Mouse (Mus musculus): ENCODE data around the gene Phox2b. TPM values are rescaled to one million over a fixed set of nuclear protein-coding genes. Genes with fewer than 3 reads are reported as not detected.

Phox2b gene
- total and polyA plus RNA-seq, 2 experiments from 2014 or later, result not detected

DNA sequence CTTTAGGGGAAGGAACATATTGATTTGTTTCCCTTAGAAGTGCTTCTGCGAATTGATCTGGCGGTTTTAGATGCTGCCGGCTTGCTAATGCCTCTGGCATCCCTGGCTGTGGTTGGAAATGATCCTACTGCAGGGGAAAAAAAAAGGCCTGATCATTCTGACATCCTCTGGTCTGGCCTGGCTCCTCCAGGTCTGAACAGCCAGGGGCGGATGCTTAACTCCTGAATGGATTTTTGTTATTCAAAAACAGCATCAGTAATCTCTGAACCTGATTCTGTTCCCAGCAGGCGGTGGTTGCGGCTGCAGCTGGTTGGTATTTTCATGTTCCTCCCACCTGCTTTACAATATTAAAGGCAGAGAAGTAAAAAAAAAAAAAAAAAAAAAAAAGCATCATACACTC lies 16.0 kb downstream of the Phox2b start:
- ATAC-seq (ENCODE audit: insufficient read depth, low read depth), result no peak
- no peak overlapping the region for H3K9ac ChIP-seq (replicated peaks; ENCODE audit: low read depth, low read length)
- peaks cover 8% of the 10 kb centered on the region; the same call in 1 of the 2 replicates for H3K27me3 ChIP-seq (ENCODE audit: control insufficient read depth, insufficient read depth, low read length)
- no peaks in the 10 kb centered on the region for H3K36me3 ChIP-seq (replicated peaks; ENCODE audit: control insufficient read depth, insufficient read depth, low read length)
- H3K27ac ChIP-seq (ENCODE audit: low read depth), result no peak overlapping the region
- no peak overlapping the region for H3K4me2 ChIP-seq (ENCODE audit: low read depth, low read length)
- no peak for DNase-seq (ENCODE audit: low spot score)
- 31% methylated on average over 6 of the region's 6 CpGs for WGBS
- TF ChIP-seq CTCF (IDR thresholded peaks at IDR 0.05; ENCODE audit: low read depth), result no peak
- TF ChIP-seq EP300 (IDR thresholded peaks at IDR 0.05; ENCODE audit: low read depth), result no peak
- no peak overlapping the region for H3K4me3 ChIP-seq (ENCODE audit: low read depth, low read length)
- no peaks in the 10 kb centered on the region for H3K4me1 ChIP-seq (ENCODE audit: control insufficient read depth, insufficient read depth)
- peaks cover 11% of the 10 kb centered on the region for H3K9me3 ChIP-seq (replicated peaks; ENCODE audit: control insufficient read depth, low read length)

DNA sequence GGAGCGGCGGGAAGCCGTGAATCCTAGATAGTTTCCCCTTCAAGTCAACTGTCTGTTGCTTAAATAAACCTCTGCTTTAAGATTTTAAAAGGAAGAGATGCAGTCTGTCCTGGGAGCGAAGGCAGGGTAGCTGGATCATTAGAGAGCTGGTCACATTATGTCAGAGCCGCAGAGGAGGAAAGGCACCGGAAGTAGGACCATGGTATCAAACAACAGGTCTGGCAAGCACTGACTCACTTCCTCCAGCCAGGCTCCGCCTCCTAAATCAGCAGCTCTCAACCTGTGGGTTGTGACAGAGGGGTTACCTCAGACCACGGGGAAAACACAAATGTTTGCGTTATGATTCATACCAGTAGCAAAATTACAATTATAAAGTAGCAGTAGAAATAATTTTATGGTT lies 35.5 kb downstream of the Phox2b start:
- ATAC-seq (ENCODE audit: insufficient read depth, low read depth), result no peak
- 61% methylated on average over 9 of the region's 9 CpGs for WGBS
- Histone ChIP-seq H3K27me3 (ENCODE audit: control insufficient read depth, insufficient read depth, low read length) (no peaks in the 10 kb centered on the region), H3K9ac (replicated peaks; ENCODE audit: low read depth, low read length) (no peak overlapping the region), H3K4me3 (ENCODE audit: low read depth, low read length) (no peak overlapping the region), H3K36me3 (replicated peaks; ENCODE audit: control insufficient read depth, insufficient read depth, low read length) (no peaks in the 10 kb centered on the region), H3K4me2 (ENCODE audit: low read depth, low read length) (no peak overlapping the region; the same call in 1 of the 2 replicates), H3K4me1 (ENCODE audit: control insufficient read depth, insufficient read depth) (no peaks in the 10 kb centered on the region), H3K9me3 (replicated peaks; ENCODE audit: control insufficient read depth, low read length) (no peaks in the 10 kb centered on the region), H3K27ac (ENCODE audit: low read depth) (no peak overlapping the region)
- no peak for DNase-seq (ENCODE audit: low spot score)
- TF ChIP-seq EP300 (IDR thresholded peaks at IDR 0.05; ENCODE audit: low read depth) (no peak), CTCF (IDR thresholded peaks at IDR 0.05; ENCODE audit: low read depth) (no peak)

DNA sequence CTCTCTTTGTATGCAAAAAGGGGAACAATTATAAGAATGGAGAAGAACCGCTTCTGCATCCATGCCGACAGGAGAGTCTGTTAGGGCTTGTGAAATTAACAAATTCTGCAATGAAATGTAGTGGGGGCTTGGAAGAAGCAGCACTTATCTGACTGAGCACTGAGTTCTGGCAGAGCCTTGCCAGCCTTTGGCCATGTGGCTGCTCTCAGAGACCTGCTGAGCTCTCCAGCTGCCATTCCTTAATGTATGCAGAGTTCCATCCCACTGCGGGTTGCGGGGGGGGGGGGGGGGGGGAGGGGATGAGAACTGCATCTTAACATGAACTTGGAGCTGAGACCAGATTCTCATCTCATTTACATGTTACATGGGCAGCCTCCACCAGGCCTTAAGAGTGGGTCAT lies 38.6 kb downstream of the Phox2b start:
- Histone ChIP-seq H3K4me1 (ENCODE audit: control insufficient read depth, insufficient read depth) (no peaks in the 10 kb centered on the region), H3K27me3 (ENCODE audit: control insufficient read depth, insufficient read depth, low read length) (0 out of 2 replicates have a peak, but pooled peaks cover 3% of the 10 kb centered on the region), H3K9me3 (replicated peaks; ENCODE audit: control insufficient read depth, low read length) (no peaks in the 10 kb centered on the region), H3K4me2 (ENCODE audit: low read depth, low read length) (no peak overlapping the region), H3K27ac (ENCODE audit: low read depth) (no peak overlapping the region), H3K36me3 (replicated peaks; ENCODE audit: control insufficient read depth, insufficient read depth, low read length) (no peaks in the 10 kb centered on the region), H3K9ac (replicated peaks; ENCODE audit: low read depth, low read length) (no peak overlapping the region), H3K4me3 (ENCODE audit: low read depth, low read length) (no peak overlapping the region)
- no peak for DNase-seq (ENCODE audit: low spot score)
- TF ChIP-seq CTCF (IDR thresholded peaks at IDR 0.05; ENCODE audit: low read depth) (no peak), EP300 (IDR thresholded peaks at IDR 0.05; ENCODE audit: low read depth) (no peak)
- no peak for ATAC-seq (ENCODE audit: insufficient read depth, low read depth)
- 49% methylated on average over 3 of the region's 4 CpGs for WGBS

DNA sequence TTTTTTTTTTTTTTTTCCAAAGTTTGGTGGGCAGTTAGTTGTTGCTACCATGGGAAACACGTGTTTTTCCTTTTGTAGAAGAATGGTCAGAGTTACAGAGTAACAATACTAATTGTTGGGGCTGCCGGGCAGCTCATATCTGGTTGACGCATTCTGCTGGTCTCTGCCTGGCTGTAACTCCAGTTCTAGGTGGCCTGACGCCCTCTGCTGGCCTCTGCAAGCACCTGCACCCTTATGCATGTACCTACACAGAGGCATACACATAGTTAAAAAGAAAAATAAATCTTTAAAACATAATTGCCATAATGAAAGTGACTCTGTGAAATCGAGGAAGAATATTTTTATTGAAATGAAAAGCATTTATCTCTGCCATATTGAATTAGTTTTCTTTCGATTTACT lies 41.3 kb downstream of the Phox2b start:
- ATAC-seq (ENCODE audit: insufficient read depth, low read depth), result no peak
- H3K4me2 ChIP-seq (ENCODE audit: low read depth, low read length), result no peak overlapping the region
- H3K27me3 ChIP-seq (ENCODE audit: control insufficient read depth, insufficient read depth, low read length), result 0 out of 2 replicates have a peak, but pooled peaks cover 3% of the 10 kb centered on the region
- no peak for TF ChIP-seq CTCF (IDR thresholded peaks at IDR 0.05; ENCODE audit: low read depth)
- no peak for TF ChIP-seq EP300 (IDR thresholded peaks at IDR 0.05; ENCODE audit: low read depth)
- H3K36me3 ChIP-seq (replicated peaks; ENCODE audit: control insufficient read depth, insufficient read depth, low read length), result 0 out of 2 replicates have a peak, but pooled peaks cover 5% of the 10 kb centered on the region
- no peak overlapping the region for H3K27ac ChIP-seq (ENCODE audit: low read depth)
- H3K4me3 ChIP-seq (ENCODE audit: low read depth, low read length), result no peak overlapping the region
- H3K9me3 ChIP-seq (replicated peaks; ENCODE audit: control insufficient read depth, low read length), result no peaks in the 10 kb centered on the region
- no peak for DNase-seq (ENCODE audit: low spot score)
- no peak overlapping the region for H3K9ac ChIP-seq (replicated peaks; ENCODE audit: low read depth, low read length)
- H3K4me1 ChIP-seq (ENCODE audit: control insufficient read depth, insufficient read depth), result no peaks in the 10 kb centered on the region
- 76% methylated on average over 6 of the region's 6 CpGs for WGBS

DNA sequence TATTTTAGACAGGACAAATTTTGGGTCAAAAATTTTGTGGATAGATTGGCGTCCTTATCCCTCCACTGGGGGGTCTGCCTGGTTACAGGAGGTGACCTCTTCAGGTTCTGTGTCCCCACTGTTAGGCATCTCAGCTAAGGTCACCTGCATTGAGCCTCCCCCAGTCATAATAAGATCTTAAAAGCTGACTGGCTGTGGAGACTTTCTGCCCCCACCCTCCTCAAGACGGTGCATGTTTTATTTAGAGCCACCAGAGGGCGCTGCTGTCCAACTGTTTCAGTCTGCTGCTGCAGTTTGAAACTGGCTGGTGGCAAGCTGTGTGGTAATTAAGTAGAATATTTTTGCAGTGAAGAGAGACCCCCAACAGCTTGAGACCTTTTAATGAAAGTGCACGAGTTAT lies 51.1 kb downstream of the Phox2b start:
- Histone ChIP-seq H3K27ac (ENCODE audit: low read depth) (no peak overlapping the region), H3K9me3 (replicated peaks; ENCODE audit: control insufficient read depth, low read length) (no peaks in the 10 kb centered on the region), H3K36me3 (replicated peaks; ENCODE audit: control insufficient read depth, insufficient read depth, low read length) (no peaks in the 10 kb centered on the region), H3K4me3 (ENCODE audit: low read depth, low read length) (no peak overlapping the region), H3K27me3 (ENCODE audit: control insufficient read depth, insufficient read depth, low read length) (no peaks in the 10 kb centered on the region), H3K4me2 (ENCODE audit: low read depth, low read length) (no peak overlapping the region), H3K4me1 (ENCODE audit: control insufficient read depth, insufficient read depth) (no peaks in the 10 kb centered on the region), H3K9ac (replicated peaks; ENCODE audit: low read depth, low read length) (no peak overlapping the region)
- ATAC-seq (ENCODE audit: insufficient read depth, low read depth) (no peak), DNase-seq (ENCODE audit: low spot score) (peak; percentile 65)
- peak; percentile 88 for TF ChIP-seq CTCF (IDR thresholded peaks at IDR 0.05; ENCODE audit: low read depth)
- no peak for TF ChIP-seq EP300 (IDR thresholded peaks at IDR 0.05; ENCODE audit: low read depth)
- 12% methylated on average over 4 of the region's 4 CpGs for WGBS

Small RNA genes lying within 50 kb of the gene (microRNA-seq; reads per million reads assigned to microRNA genes)
- gene Gm23841, result not detected

Other genes with a start within 250 kb of the Phox2b start
- gene Tmem33, start 161.3 kb upstream of the Phox2b start, total RNA-seq (2014; rRNA removed; ENCODE audit: low replicate concordance), result 24.9 and 50.3 TPM in 2 replicates
- gene Tmem33, start 161.3 kb upstream of the Phox2b start, polyA plus RNA-seq (2015; fragmentation: Nextera tagmentation; extraction: Ambion mirVana), result 42.7 and 50.0 TPM in 2 replicates
- 81.6 and 87.2 TPM in 2 replicates for gene Slc30a9, start 207.7 kb upstream of the Phox2b start, total RNA-seq (2014; rRNA removed; ENCODE audit: low replicate concordance)
- gene Slc30a9, start 207.7 kb upstream of the Phox2b start, polyA plus RNA-seq (2015; fragmentation: Nextera tagmentation; extraction: Ambion mirVana), result 121 TPM in 2 replicates